Mouse (Mus musculus) right cerebral cortex, adult 2 months (tissue): Measurements from ENCODE around the gene Ccdc180.

Experiments used
- DNase-seq, 2 experiments: peaks; one replicate each; pipeline ENCODE4 v3.0.0; 2021 to 2022; ENCODE audit warnings: low spot score in 2 of 2

The Ccdc180 gene

DNA sequence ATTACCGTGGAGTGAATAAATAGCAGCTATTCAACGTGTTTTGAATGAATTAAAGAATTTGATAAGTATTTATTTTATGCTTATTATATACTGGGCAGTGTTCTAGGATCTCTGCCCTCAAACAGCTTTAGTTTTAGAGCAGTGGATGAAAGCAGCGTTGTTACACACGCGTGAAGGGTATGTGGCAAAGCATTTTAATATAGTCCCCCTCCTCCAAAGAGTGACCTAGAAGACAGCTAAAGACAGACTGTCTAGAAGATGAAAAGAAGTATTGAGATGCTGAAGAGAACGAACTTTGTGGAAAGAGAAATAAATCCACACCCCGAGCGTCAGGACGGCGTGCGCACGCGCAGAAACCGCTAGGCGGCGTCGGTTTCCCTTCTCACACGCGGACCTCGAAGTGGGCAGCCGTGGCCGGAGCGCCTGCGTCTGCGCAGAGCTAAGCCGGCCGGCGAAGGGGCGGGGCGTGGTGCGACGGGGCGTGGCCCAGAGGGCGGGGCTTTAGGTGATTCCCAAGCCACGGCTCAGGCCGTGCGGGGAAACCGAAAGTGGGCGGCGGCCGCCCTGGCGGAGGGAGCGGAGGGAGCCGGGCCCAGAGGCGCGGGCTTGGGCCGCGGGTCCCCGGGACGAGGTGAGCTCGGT lies 81.8 kb downstream of the Ccdc180 start:
- peak; percentile 98 for DNase-seq

DNA sequence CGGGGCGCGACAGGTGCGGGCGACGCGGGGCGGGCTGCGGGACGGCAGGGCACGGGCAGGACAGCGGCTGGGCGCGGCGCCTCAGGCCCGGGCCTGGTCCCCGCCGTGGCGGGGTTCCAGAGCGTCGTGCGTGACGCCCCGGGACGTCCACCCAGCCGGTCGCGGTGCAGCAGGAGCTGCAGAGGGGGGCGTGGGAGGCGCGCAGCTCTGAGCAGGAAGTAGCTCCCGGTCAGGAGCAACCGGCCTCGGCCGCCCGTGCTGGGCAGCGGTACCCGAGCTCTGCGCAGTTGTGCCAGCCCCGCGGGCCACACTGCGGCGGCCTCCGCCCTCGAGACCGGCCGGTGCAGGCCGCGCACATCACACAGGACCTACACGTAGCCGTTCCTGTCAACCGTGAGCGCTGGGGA lies 82.3 kb downstream of the Ccdc180 start:
- DNase-seq = peak; percentile 49 to 73

DNA sequence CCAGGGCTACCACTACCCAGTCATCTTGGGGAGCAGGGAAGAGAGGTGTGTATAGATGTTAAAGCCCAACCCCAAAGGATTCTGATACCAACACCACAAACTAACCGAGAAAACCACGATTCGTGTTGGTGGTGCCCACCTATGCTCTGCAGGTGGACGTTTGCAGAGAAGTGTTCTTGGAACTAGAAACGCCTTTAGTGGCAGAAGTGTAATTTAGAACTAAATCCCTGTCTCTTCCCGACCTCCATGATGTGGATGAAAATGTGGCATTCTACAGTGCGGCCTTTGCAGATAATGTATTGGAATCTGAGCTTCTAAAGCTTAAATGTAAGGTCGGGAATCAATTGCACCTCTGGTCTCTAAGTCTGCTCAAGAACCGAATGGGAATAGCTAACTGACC lies 82.8 kb downstream of the Ccdc180 start:
- no peak for DNase-seq

DNA sequence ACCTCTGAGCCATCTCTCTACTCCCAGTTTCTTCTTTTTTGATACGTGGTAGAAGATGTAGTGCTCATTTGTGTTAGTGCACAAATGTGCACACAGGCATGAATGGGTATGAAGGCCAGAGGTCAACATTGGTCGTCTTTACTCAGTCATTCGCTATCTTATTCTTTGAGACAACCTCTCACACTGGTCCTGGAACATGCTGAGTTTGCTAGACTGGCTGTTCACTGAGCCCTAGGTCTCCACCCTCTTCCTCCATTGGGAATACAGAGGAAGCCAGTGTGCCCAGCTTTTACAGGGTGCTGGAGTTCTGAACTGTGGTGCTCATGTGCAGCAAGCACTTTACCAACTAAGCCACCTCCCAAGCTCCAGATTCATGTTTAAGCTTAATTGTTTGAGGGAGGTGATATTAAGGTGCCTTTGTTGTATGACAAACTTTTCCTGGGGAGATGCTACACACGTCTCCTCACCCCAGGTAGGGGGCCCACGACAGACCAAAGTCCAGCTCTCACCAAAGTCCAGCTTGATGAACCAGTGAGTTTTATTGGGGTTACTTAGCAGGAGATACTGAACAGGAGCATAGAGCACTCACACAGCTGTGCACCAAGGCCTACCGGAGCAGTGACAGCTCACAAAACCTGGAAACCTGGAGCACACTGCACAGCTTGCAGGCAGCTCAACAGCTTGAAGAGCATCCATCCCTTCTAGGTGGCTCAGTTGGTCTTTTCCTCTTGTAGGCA lies 87.0 kb downstream of the Ccdc180 start:
- no peak for DNase-seq

DNA sequence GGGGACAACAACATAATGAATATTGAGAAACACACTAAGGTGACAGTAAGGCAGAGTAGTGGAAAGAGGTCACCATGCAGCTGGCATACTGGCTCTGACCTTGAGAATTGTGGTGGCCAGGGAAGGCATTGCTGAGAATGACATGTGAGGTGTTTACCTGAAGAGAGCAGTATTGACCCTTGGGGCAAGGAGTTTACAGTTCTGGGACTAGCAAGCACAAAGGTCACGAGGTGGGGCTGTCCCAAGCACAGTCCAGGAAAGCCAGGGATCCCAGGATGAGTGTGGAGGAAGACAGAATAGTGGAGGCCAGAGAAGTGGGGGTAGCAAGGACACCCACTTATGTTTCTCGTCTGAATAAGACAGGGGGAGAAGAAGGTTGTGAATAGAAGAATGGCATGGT lies 89.8 kb downstream of the Ccdc180 start:
- no peak for DNase-seq

DNA sequence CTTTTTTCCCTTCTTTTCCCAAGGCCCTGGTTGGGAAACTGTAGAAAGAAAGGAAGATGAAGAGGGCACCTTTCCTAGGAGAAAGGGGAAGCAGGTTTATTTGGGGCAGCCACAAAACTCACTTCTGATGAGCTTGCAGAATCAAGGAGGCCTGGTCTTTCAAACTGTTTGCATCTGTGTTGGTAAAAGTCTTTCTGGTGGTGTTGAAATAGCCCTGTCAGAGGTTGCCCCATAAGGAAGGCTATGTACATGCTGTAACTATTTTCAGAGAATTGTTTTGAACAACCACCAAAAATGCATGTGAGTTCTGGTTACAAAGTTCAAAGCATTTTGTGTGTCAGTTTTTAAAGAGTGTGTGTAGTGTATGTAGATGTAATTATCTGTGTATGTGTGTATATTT lies 91.0 kb downstream of the Ccdc180 start:
- DNase-seq = no peak

DNA sequence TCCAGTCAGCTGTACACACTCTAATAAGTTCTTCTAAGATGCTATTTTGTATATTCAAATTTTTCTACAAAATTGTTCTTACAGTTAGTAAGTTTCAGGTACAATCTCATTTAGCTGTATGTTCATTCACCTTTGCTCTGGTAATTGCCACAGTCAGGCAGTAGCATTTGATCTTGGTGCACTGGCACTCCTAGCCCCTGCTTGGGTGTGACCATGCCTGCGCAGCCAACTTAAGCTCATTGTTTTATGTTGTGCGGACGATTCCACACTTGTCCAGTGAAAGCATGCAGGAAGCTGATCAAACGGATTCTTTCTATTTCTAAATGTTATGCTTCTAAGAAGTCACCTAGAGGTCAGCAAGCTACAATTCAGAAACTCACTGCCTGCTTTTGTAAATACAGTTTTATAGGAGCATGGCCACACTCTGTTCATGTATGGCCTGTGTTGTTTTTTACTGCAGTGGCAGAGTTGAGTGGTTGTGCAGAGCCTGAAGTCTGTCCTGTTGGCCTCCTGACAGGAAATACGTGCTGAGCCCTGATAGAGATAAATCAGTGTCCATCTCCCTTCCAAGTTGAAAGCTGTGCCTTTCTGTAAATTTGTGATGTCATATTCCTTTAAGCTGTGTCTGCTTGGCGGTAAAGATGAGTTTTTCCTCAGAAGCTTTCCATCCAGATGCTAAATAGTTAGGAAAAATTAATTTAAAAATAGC lies 100.5 kb downstream of the Ccdc180 start:
- no peak for DNase-seq

DNA sequence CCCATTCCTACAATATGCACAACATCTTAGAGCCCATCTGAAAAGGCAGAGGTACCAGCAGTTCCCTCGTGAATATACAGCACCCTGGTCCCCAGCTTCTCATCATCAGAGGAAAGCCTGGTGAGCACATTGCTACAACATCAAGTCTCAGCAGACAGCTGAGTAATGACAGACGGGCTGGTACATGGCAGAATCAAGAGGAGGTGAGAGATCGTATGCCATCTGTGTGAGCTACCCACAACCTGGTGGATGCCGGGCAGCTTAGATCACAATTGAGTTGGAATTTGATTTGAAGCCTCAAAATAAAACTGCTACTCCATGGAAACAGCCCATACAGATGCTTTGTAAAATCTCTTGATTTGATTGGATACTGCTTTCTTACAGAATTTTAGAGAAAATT lies 108.4 kb downstream of the Ccdc180 start:
- peak; percentile 12 to 14 for DNase-seq
